In the genomic region with DNA sequence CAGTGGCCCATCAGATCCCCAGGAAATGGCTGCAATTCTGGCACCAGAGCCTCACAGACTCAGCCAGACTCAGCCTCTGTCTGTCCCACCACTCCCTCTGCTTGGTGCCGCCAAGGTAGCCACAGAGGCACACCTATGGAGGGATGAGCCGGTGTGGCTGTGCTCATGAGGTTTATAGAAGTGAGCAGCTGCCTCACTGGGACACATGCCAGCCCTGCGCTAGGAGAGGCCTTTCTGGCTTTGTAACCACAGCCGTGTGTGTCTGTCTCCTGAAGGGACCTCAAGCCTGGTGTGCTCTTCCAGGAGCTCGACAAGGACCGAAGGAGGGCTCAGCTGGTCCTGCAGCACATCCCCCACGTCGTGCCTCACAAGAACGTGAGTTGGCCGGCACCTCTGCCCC, we compare ENCODE assay signal across 17 mouse cellular contexts. TPM values are rescaled to one million over a fixed set of nuclear protein-coding genes. Genes with fewer than 3 reads are reported as not detected.
DNase-seq lines count a peak whose midpoint lies in the region; ATAC-seq and TF ChIP-seq lines count a peak whose summit lies in the region.
"Had no signal": no experiment of that assay in that cellular context is flagged by ENCODE, and none has a peak within 500 bp of the region (broad histone marks: within the 10 kb centered on the region; RNA-seq: fewer than 3 reads in every experiment).

No protein-coding gene starts in this region.

- no peak for TF ChIP-seq CTCF in embryonic fibroblast, embryonic 13.5 days (IDR thresholded peaks at IDR 0.05; ENCODE audit: borderline replicate concordance, insufficient read depth, low read length)

- no peak overlapping the region for H3K4me3 ChIP-seq in embryonic fibroblast, embryonic 13.5 days (ENCODE audit: insufficient read depth, low read length)
- H3K4me3 ChIP-seq: forebrain, embryonic 15.5 days; heart, embryonic 10.5 days; left cerebral cortex, adult 2 months; midbrain, embryonic 15.5 days; neural tube, embryonic 13.5 days had no signal

- no peak for TF ChIP-seq POLR2A in embryonic fibroblast, embryonic 13.5 days (IDR thresholded peaks at IDR 0.05; ENCODE audit: low read depth, low read length)

- no peak for ATAC-seq in megakaryocyte, adult 5-6 weeks (ENCODE audit: poor library complexity, severe bottlenecking)
- ATAC-seq: forebrain, embryonic 15.5 days; midbrain, embryonic 15.5 days had no signal

- intact Hi-C loops in left cerebral cortex, postnatal 4 days (cut with DNase I), result no loop called here

- H3K4me1 ChIP-seq in embryonic fibroblast, embryonic 13.5 days (ENCODE audit: control insufficient read depth, insufficient read depth, low read length), result peaks cover 17% of the 10 kb centered on the region
- H3K4me1 ChIP-seq: forebrain, embryonic 15.5 days; midbrain, embryonic 15.5 days; neural tube, embryonic 13.5 days had no signal

- DNase-seq in adrenal gland, postnatal 14 days, result peak; percentile 42
- no peak for DNase-seq in adrenal gland, adult 8-10 months
- peak; percentile 56 for DNase-seq in left cerebral cortex, postnatal 4 days
- DNase-seq in left cerebral cortex, adult 18-20 months (ENCODE audit: low spot score in 2 of 2), result no peak
- peak; percentile 54 to 56 for DNase-seq in cerebellum, adult 18-20 months
- DNase-seq in lung, adult 18-20 months, result no peak
- DNase-seq: gastrocnemius, postnatal 36 days; heart, postnatal 14 days; right cerebral cortex, postnatal 4 days; thymus, adult 18-20 months had no signal

- peak overlapping the region; percentile 50 for H3K27ac ChIP-seq in embryonic fibroblast, embryonic 13.5 days (ENCODE audit: insufficient read depth, low read length)
- H3K27ac ChIP-seq: forebrain, embryonic 15.5 days; heart, embryonic 10.5 days; left cerebral cortex, adult 2 months; midbrain, embryonic 15.5 days; neural tube, embryonic 13.5 days had no signal

RNA-seq across cellular contexts. Expression of a gene that starts 26.9 kb away (rescaled TPM):
- 61.5 and 74.2 TPM in 2 replicates for total RNA-seq in adrenal gland, postnatal 14 days (2021)
- 10 to 100 TPM; 74.7 to 93.2 (median 79.1) TPM for total RNA-seq in adrenal gland, adult 8-10 months (2022)
- 10 to 100 TPM; 67.7 to 68.4 TPM for total RNA-seq in left cerebral cortex, postnatal 4 days (2021)
- 10 to 100 TPM; 86.2 to 93.3 TPM for total RNA-seq in left cerebral cortex, adult 18-20 months (2021)
- 45.5 and 45.7 TPM in 2 replicates for polyA plus RNA-seq in embryonic fibroblast, embryonic 13.5 days (2011; ENCODE audit: insufficient read length, low read depth, missing spikeins)
- 23.7 and 27.3 TPM in 2 replicates for total RNA-seq in megakaryocyte, adult 5-6 weeks (2015)
- total RNA-seq in megakaryocyte, adult 5-6 weeks (2017), result 17.5 and 19.3 TPM in 2 replicates

RNA-seq across cellular contexts. Expression of a gene that starts 27.0 kb away (rescaled TPM):
- 65.5 and 75.1 TPM in 2 replicates for total RNA-seq in adrenal gland, postnatal 14 days (2021)
- 10 to 100 TPM; 69.8 to 78.5 (median 71.8) TPM for total RNA-seq in adrenal gland, adult 8-10 months (2022)
- total RNA-seq in left cerebral cortex, postnatal 4 days (2021), result 10 to 100 TPM; 61.6 to 63.0 TPM
- 10 to 100 TPM; 64.6 to 68.6 TPM for total RNA-seq in left cerebral cortex, adult 18-20 months (2021)
- 165 and 206 TPM in 2 replicates for polyA plus RNA-seq in embryonic fibroblast, embryonic 13.5 days (2011; ENCODE audit: insufficient read length, low read depth, missing spikeins)
- 30.2 and 32.5 TPM in 2 replicates for total RNA-seq in megakaryocyte, adult 5-6 weeks (2015)
- total RNA-seq in megakaryocyte, adult 5-6 weeks (2017), result 89.8 and 106 TPM in 2 replicates

RNA-seq across cellular contexts. Expression of a gene that starts 36.6 kb away (rescaled TPM):
- 14.6 and 18.0 TPM in 2 replicates for total RNA-seq in adrenal gland, postnatal 14 days (2021)
- 10 to 100 TPM; 20.0 to 30.0 (median 24.4) TPM for total RNA-seq in adrenal gland, adult 8-10 months (2022)
- 10 to 100 TPM; 26.8 to 28.8 TPM for total RNA-seq in left cerebral cortex, postnatal 4 days (2021)
- total RNA-seq in left cerebral cortex, adult 18-20 months (2021), result 10 to 100 TPM; 20.2 to 20.5 TPM
- 18.7 and 24.1 TPM in 2 replicates for polyA plus RNA-seq in embryonic fibroblast, embryonic 13.5 days (2011; ENCODE audit: insufficient read length, low read depth, missing spikeins)
- 2.0 and 2.5 TPM in 2 replicates for total RNA-seq in megakaryocyte, adult 5-6 weeks (2015)
- total RNA-seq in megakaryocyte, adult 5-6 weeks (2017), result 3.6 and 4.2 TPM in 2 replicates

RNA-seq across cellular contexts. Expression of a gene that starts 36.8 kb away (rescaled TPM):
- 22.0 and 23.2 TPM in 2 replicates for total RNA-seq in adrenal gland, postnatal 14 days (2021)
- 10 to 100 TPM; 31.6 to 45.5 (median 37.1) TPM for total RNA-seq in adrenal gland, adult 8-10 months (2022)
- 10 to 100 TPM; 72.5 to 75.3 TPM for total RNA-seq in left cerebral cortex, postnatal 4 days (2021)
- total RNA-seq in left cerebral cortex, adult 18-20 months (2021), result 10 to 100 TPM; 26.9 to 30.9 TPM
- 24.4 and 26.3 TPM in 2 replicates for polyA plus RNA-seq in embryonic fibroblast, embryonic 13.5 days (2011; ENCODE audit: insufficient read length, low read depth, missing spikeins)
- 4.2 and 4.4 TPM in 2 replicates for total RNA-seq in megakaryocyte, adult 5-6 weeks (2015)
- total RNA-seq in megakaryocyte, adult 5-6 weeks (2017), result 5.7 and 7.3 TPM in 2 replicates

Comparison
In these comparisons a context has a peak if more than half of its experiments do, and no peak if none do; other contexts are left out.
1. DNase-seq: peak in adrenal gland, postnatal 14 days (single experiment), left cerebral cortex, postnatal 4 days (single experiment) and cerebellum, adult 18-20 months (2 of 2); none in adrenal gland, adult 8-10 months (single experiment), left cerebral cortex, adult 18-20 months (0 of 2) and lung, adult 18-20 months (0 of 2).